Mouse (Mus musculus): ENCODE results near the gene 1700001F09Rik. TPM values are rescaled to one million over a fixed set of nuclear protein-coding genes. Genes with fewer than 3 reads are reported as not detected.

1700001F09Rik gene
- not detected for total RNA-seq (2023)

GRCm38 (mm10) chr14:43347711-43348110 is at the start of gene 1700001F09Rik:
Gene 1700001F09Rik, minus strand, starts transcription at chr14:43347811.

GRCm38 (mm10) chr14:43293503-43293902 is 54.1 kb downstream of the 1700001F09Rik start, which contains the start of gene Gm8127:
Gene Gm8127, minus strand, starts transcription at chr14:43293832.

Other genes with a start within 250 kb of the 1700001F09Rik start
- not detected for gene Gm8104, start 247.2 kb downstream of the 1700001F09Rik start, total RNA-seq (2023)
- not detected for gene Gm7233, start 167.9 kb downstream of the 1700001F09Rik start, total RNA-seq (2023)
- not detected for gene Gm8122, start 112.5 kb downstream of the 1700001F09Rik start, total RNA-seq (2023)
- gene Gm8126, start 89.2 kb downstream of the 1700001F09Rik start, total RNA-seq (2023): not detected
- not detected for gene Gm9732, start 72.8 kb downstream of the 1700001F09Rik start, total RNA-seq (2023)
- not detected for gene Gm8127, start 54.0 kb downstream of the 1700001F09Rik start, total RNA-seq (2023)
- not detected for gene Gm8138, start 68.5 kb upstream of the 1700001F09Rik start, total RNA-seq (2023)
- gene Gm5799, start 195.8 kb upstream of the 1700001F09Rik start, total RNA-seq (2023): not detected
- gene Gm17654, start 231.3 kb upstream of the 1700001F09Rik start, total RNA-seq (2023): not detected

Measured in neutrophil, adult 59 days (primary cell).